Mouse (Mus musculus) T-helper 17 cell (primary cell): Measurements from ENCODE around the gene Vcan.
"Not testable (repeated sequence)": the region's sequence is repeated elsewhere in the genome, so short reads cannot be mapped to it uniquely, and the experiment has no call there.

ENCODE experiments used
- in situ Hi-C, 2 experiments: fragments of 300-600 bp; cut with MboI, MseI; formaldehyde crosslinking; loops; 1 replicate in 1 of 2; 2 replicates in 1 of 2; pipeline ENCODE4 v1.15.1; 2025; ENCODE audit warnings: high pct_unique_total_duplicates in 2 of 2

Vcan gene

GRCm38 (mm10) chr13:89741766-89742685 is at the start of gene Vcan:
TSS of gene Vcan (minus strand) at chr13:89742509.
- in situ Hi-C loops = loop anchor here in 1 of 2 experiments (25.0 kb wide), 1 partner anchor 1945 kb away; no protein-coding TSS in a partner anchor

GRCm38 (mm10) chr13:89791475-89791874 is 49.2 kb upstream of the Vcan start:
- in situ Hi-C loops = no loop called here

- in situ Hi-C loops = loop anchor here in 1 of 2 experiments (10.0 kb wide), 1 partner anchor 1062 kb away; no protein-coding TSS in a partner anchor
Observed at GRCm38 (mm10) chr13:89782886-89783285, 40.6 kb upstream of the Vcan start.

- in situ Hi-C loops = loop anchor here in 1 of 2 experiments (10.0 kb wide), 1 partner anchor 1065 kb away; no protein-coding TSS in a partner anchor
Observed at GRCm38 (mm10) chr13:89780276-89780675, 38.0 kb upstream of the Vcan start.

GRCm38 (mm10) chr13:89779208-89779911 is 37.1 kb upstream of the Vcan start:
- in situ Hi-C loops = no loop called here

GRCm38 (mm10) chr13:89777764-89778163 is 35.5 kb upstream of the Vcan start:
- in situ Hi-C loops = no loop called here

- in situ Hi-C loops = no loop called here
Observed at GRCm38 (mm10) chr13:89777146-89777545, 34.8 kb upstream of the Vcan start.

- in situ Hi-C loops = no loop called here
Observed at GRCm38 (mm10) chr13:89766551-89766950, 24.2 kb upstream of the Vcan start.

- in situ Hi-C loops = no loop called here
Observed at GRCm38 (mm10) chr13:89765966-89766365, 23.7 kb upstream of the Vcan start.

GRCm38 (mm10) chr13:89762339-89762738 is 20.0 kb upstream of the Vcan start:
- in situ Hi-C loops = no loop called here

- in situ Hi-C loops = no loop called here
Observed at GRCm38 (mm10) chr13:89756347-89756746, 14.0 kb upstream of the Vcan start.

- in situ Hi-C loops = not testable (repeated sequence)
Observed at GRCm38 (mm10) chr13:89750562-89750961, 8.3 kb upstream of the Vcan start.

GRCm38 (mm10) chr13:89743201-89743600 is 892 bp upstream of the Vcan start:
- in situ Hi-C loops = loop anchor here in 1 of 2 experiments (25.0 kb wide), 1 partner anchor 1944 kb away; no protein-coding TSS in a partner anchor

- in situ Hi-C loops = loop anchor here in 1 of 2 experiments (25.0 kb wide), 1 partner anchor 1945 kb away; no protein-coding TSS in a partner anchor
Observed at GRCm38 (mm10) chr13:89742686-89743200, 434 bp upstream of the Vcan start.

GRCm38 (mm10) chr13:89741116-89741551 is 1.2 kb downstream of the Vcan start:
- in situ Hi-C loops = loop anchor here in 1 of 2 experiments (25.0 kb wide), 1 partner anchor 1946 kb away; no protein-coding TSS in a partner anchor

- in situ Hi-C loops = loop anchor here in 1 of 2 experiments (25.0 kb wide), 1 partner anchor 1947 kb away; no protein-coding TSS in a partner anchor
Observed at GRCm38 (mm10) chr13:89740243-89741115, 1.8 kb downstream of the Vcan start.

GRCm38 (mm10) chr13:89739696-89740242 is 2.5 kb downstream of the Vcan start:
- in situ Hi-C loops = loop anchor here in 1 of 2 experiments (25.0 kb wide), 1 partner anchor 1948 kb away; no protein-coding TSS in a partner anchor

- in situ Hi-C loops = loop anchor here in 1 of 2 experiments (25.0 kb wide), 1 partner anchor 1948 kb away; no protein-coding TSS in a partner anchor
Observed at GRCm38 (mm10) chr13:89738776-89739695, 3.3 kb downstream of the Vcan start.

GRCm38 (mm10) chr13:89738275-89738674 is 4.0 kb downstream of the Vcan start:
- in situ Hi-C loops = loop anchor here in 1 of 2 experiments (25.0 kb wide), 1 partner anchor 1949 kb away; no protein-coding TSS in a partner anchor
